Mouse (Mus musculus): ENCODE measurements around the gene Vmp1.

- TF ChIP-seq FOSL1 (IDR thresholded peaks at IDR 0.05; ENCODE audit: insufficient read depth, low read length, poor library complexity, severe bottlenecking) (no peak), CTCF (IDR thresholded peaks at IDR 0.05; ENCODE audit: control insufficient read depth, insufficient read depth, insufficient read length) (no peak), MYOG (IDR thresholded peaks at IDR 0.05; ENCODE audit: control insufficient read depth, extremely low read depth, insufficient read length) (no peak), MAX (IDR thresholded peaks at IDR 0.05) (no peak), USF1 (IDR thresholded peaks at IDR 0.05; ENCODE audit: low read depth) (no peak), MYOD1 (IDR thresholded peaks at IDR 0.05; ENCODE audit: control insufficient read depth, insufficient read length, low read depth) (no peak)
These were observed 2.2 kb downstream of the Vmp1 start for GRCm38 (mm10) chr11:86681423-86681822.

All from C2C12 (cell line).